Mouse (Mus musculus): ENCODE data around the gene Nubpl.

DNA sequence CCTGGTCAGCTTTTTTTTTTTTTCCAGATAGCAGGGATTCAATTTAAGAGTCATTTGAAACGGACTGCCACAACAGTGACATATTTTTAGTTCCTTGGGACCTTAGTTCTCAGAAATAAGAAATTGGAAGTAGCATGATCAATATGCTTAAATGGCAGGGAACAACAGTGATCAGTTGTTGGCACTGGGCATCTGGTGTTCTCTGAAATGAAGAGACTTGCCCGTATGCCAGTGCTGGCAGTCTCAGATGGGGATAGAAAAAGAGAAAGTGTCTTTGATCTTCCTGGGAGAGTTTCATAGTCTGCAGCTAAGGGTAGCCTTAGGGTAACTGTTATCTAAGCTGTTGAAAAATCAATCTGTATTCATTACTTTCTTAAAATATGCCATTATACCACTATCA, 170.6 kb downstream of the Nubpl start:
- TF ChIP-seq POLR2A (IDR thresholded peaks at IDR 0.05; ENCODE audit: borderline replicate concordance, extremely low read depth, low read depth, low read length) (no peak), CTCF (IDR thresholded peaks at IDR 0.05; ENCODE audit: insufficient read depth, low read length) (no peak)

All from lung, adult 2 months (tissue).